Mouse (Mus musculus) CD4-positive, CD25-positive, alpha-beta regulatory T cell, adult 2 months (primary cell): ENCODE measurements around the gene Syt2.

Source experiments
- DNase-seq: peaks from one replicate; pipeline ENCODE4 v3.0.0-alpha.2; 2012; ENCODE audit warnings: low read depth, low spot score

Syt2 gene

GRCm38 (mm10) chr1:134741946-134742661 lies 95.6 kb downstream of the Syt2 start:
- no peak for DNase-seq

GRCm38 (mm10) chr1:134745648-134746047 lies 99.2 kb downstream of the Syt2 start:
- DNase-seq: peak; percentile 58

- peak; percentile 78 for DNase-seq
Measured at GRCm38 (mm10) chr1:134747236-134748174, 101.0 kb downstream of the Syt2 start.

- no peak for DNase-seq
Measured at GRCm38 (mm10) chr1:134749889-134750288, 103.4 kb downstream of the Syt2 start.

GRCm38 (mm10) chr1:134752447-134752846 lies 106.0 kb downstream of the Syt2 start:
- no peak for DNase-seq

- DNase-seq: no peak
Measured at GRCm38 (mm10) chr1:134753751-134754630, 107.5 kb downstream of the Syt2 start.

- DNase-seq: no peak
Measured at GRCm38 (mm10) chr1:134754818-134755217, 108.3 kb downstream of the Syt2 start.

- no peak for DNase-seq
Measured at GRCm38 (mm10) chr1:134755548-134756189, 109.2 kb downstream of the Syt2 start.

- no peak for DNase-seq
Measured at GRCm38 (mm10) chr1:134756190-134756873, 109.9 kb downstream of the Syt2 start.

GRCm38 (mm10) chr1:134757230-134757629 lies 110.8 kb downstream of the Syt2 start:
- no peak for DNase-seq

- no peak for DNase-seq
Measured at GRCm38 (mm10) chr1:134759133-134759532, 112.7 kb downstream of the Syt2 start.

GRCm38 (mm10) chr1:134760642-134761041 lies 114.2 kb downstream of the Syt2 start:
- DNase-seq: no peak

GRCm38 (mm10) chr1:134761534-134761933 lies 115.1 kb downstream of the Syt2 start:
- DNase-seq: no peak

- no peak for DNase-seq
Measured at GRCm38 (mm10) chr1:134763250-134763649, 116.8 kb downstream of the Syt2 start.

- DNase-seq: no peak
Measured at GRCm38 (mm10) chr1:134763776-134764438, 117.4 kb downstream of the Syt2 start.

- no peak for DNase-seq
Measured at GRCm38 (mm10) chr1:134764831-134765458, 118.5 kb downstream of the Syt2 start.

GRCm38 (mm10) chr1:134766448-134766847 lies 120.0 kb downstream of the Syt2 start:
- no peak for DNase-seq

- DNase-seq: no peak
Measured at GRCm38 (mm10) chr1:134770312-134770711, 123.8 kb downstream of the Syt2 start.

GRCm38 (mm10) chr1:134771353-134771752 lies 124.9 kb downstream of the Syt2 start:
- DNase-seq: no peak

GRCm38 (mm10) chr1:134771999-134772398 lies 125.5 kb downstream of the Syt2 start:
- DNase-seq: no peak
